Mouse (Mus musculus) hindbrain, embryonic 15.5 days (tissue): ENCODE data around the gene Slc38a1. TPM values are rescaled to one million over a fixed set of nuclear protein-coding genes. Genes with fewer than 3 reads are reported as not detected.

ENCODE experiments used
- ATAC-seq: fragments of 200-750 bp; cut with Nextera tagmentation; 2 replicates; pipeline ENCODE4 v1.8.0; 2017; ENCODE audit warnings: low read depth, moderate number of reproducible peaks, moderate TSS enrichment; ENCODE audit not compliant: low FRiP score
- H3K27ac ChIP-seq: fragments of 300-500 bp; sonication (generic); replicated peaks from 2 replicates; pipeline ENCODE4 v1.5.1; 2015; ENCODE audit warnings: mild to moderate bottlenecking, inconsistent platforms
- H3K27me3 ChIP-seq: fragments of 300-500 bp; sonication (generic); 2 replicates; pipeline ENCODE4 v1.6.1; 2015; ENCODE audit warnings: control low read depth, inconsistent platforms
- H3K36me3 ChIP-seq: fragments of 300-500 bp; sonication (generic); 2 replicates; pipeline ENCODE4 v1.6.1; 2015; ENCODE audit warnings: control low read depth, inconsistent platforms
- H3K4me1 ChIP-seq: fragments of 300-500 bp; sonication (generic); replicated peaks from 2 replicates; pipeline ENCODE4 v1.6.1; 2015; ENCODE audit warnings: control low read depth, inconsistent platforms
- H3K4me2 ChIP-seq: fragments of 300-500 bp; sonication (generic); 2 replicates; pipeline ENCODE4 v1.6.1; 2015; ENCODE audit warnings: moderate library complexity, mild to moderate bottlenecking, inconsistent platforms
- H3K4me3 ChIP-seq: fragments of 300-500 bp; sonication (generic); 2 replicates; pipeline ENCODE4 v1.5.1; 2015; ENCODE audit warnings: mild to moderate bottlenecking, inconsistent platforms
- H3K9ac ChIP-seq: fragments of 300-500 bp; sonication (generic); 2 replicates; pipeline ENCODE4 v1.6.1; 2015; ENCODE audit warnings: inconsistent platforms
- H3K9me3 ChIP-seq: fragments of 300-500 bp; sonication (generic); 2 replicates; pipeline ENCODE4 v1.6.1; 2016; ENCODE audit warnings: control low read depth, inconsistent platforms
- WGBS: fragments of 180-500 bp; shearing (Covaris S2); methylation state at CpG from one replicate; pipeline ENCODE4 v1.1.7; 2015; 5-methylcytosine and 5-hydroxymethylcytosine counted together
- polyA plus RNA-seq: library from polyadenylated mRNA; unstranded; fragments of >200 nt; fragmentation: Nextera tagmentation; extraction: Ambion mirVana; gene quantifications from 2 replicates; pipeline ENCODE4 v1.2.1, GENCODE M21; 2015

Gene Slc38a1
- polyA plus RNA-seq, 1 experiment from 2014 or later: 134 TPM

DNA sequence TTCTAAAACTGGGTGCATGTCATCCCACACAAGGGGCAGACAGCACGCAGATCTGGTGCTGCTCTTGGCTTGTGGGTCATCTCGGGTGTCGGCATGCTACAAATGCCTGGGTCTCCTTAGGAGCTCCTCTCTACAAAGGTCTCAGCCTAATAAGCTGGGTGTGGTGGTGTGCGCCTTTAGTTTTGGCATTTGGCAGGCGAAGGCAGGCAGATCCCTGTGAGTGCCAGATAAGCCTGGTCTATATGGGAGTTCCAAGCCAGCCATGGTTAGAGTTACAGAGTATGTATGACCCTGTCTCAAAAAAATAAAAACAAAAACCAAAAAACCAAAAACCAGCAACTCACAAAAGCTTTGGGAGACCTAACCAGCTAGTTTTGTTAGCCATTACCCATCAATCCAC, 65.7 kb downstream of the Slc38a1 start:
- WGBS: 95% methylated on average over 5 of the region's 5 CpGs
- H3K36me3 ChIP-seq: peaks cover 53% of the 10 kb centered on the region

DNA sequence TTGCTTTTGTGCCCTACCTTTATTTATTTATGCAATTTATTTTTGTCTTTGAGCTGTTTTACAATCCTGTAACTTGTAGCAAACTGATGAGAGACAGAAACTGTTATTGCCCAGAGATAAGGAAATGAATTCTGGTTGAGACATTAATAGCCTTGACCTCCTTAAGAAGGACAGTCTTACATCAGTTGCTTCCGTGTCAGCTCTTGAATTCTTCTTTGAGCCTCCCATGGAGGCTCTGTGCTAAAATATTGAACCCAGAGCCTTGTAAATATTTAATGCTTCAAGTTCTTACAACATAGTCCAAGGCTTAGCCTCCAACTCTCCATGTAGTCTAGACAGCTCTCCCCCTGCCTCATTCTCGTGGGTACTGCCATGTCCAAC, 73.7 kb downstream of the Slc38a1 start:
- ATAC-seq: no peak
- Histone ChIP-seq H3K27me3 (no peaks in the 10 kb centered on the region), H3K36me3 (no peaks in the 10 kb centered on the region), H3K4me3 (no peak overlapping the region), H3K27ac (no peak overlapping the region), H3K9me3 (no peaks in the 10 kb centered on the region), H3K9ac (no peak overlapping the region), H3K4me1 (peaks cover 3% of the 10 kb centered on the region; the same call in 1 of the 2 replicates), H3K4me2 (no peak overlapping the region)
- 84% methylated on average over 2 of the region's 2 CpGs for WGBS

More for the DNA sequence above, 65.7 kb downstream of the Slc38a1 start:
- H3K4me3 ChIP-seq: no peak overlapping the region
- H3K4me2 ChIP-seq: no peak overlapping the region
- no peak overlapping the region for H3K27ac ChIP-seq
- ATAC-seq: no peak
- no peaks in the 10 kb centered on the region for H3K27me3 ChIP-seq
- no peak overlapping the region for H3K9ac ChIP-seq
- H3K9me3 ChIP-seq: no peaks in the 10 kb centered on the region
- H3K4me1 ChIP-seq: no peaks in the 10 kb centered on the region

DNA sequence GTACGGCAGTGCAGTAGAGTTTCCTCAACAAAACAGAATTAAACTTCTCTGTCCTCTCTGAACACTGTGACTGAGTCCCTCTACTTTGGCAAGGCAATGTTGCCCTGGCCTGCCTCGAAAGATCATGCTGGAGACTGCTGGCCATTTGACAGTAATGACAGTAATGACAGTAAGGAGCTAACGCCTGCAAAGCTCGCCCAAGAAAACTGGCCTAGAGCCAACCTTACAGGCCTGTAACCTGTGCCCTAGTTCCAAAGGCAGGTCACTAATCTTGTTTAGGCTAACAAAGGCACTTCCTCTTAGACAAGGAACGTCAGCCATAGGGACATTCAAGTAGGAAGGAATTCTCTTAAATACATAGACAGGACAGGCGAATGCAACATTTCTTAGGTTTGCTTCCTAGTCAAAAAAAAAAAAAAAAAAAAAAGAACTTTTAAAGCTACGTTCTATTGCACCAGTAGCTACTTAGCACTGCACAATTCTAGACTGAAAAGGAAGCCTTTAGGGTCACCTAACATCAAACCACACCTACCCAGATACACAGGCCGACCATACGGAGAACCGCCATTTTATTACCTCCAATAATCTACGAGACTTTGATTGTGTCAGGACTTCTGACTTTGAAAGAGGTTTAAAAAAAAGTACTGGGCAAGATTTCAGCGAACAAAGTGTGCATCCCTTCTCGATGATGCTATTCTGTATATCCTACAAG, 74.3 kb downstream of the Slc38a1 start:
- peaks cover 3% of the 10 kb centered on the region; the same call in 1 of the 2 replicates for H3K4me1 ChIP-seq
- H3K4me2 ChIP-seq: no peak overlapping the region
- no peaks in the 10 kb centered on the region for H3K36me3 ChIP-seq
- H3K9me3 ChIP-seq: no peaks in the 10 kb centered on the region
- H3K9ac ChIP-seq: no peak overlapping the region
- no peak for ATAC-seq
- H3K4me3 ChIP-seq: no peak overlapping the region
- WGBS: 75% methylated on average over 13 of the region's 13 CpGs
- no peaks in the 10 kb centered on the region for H3K27me3 ChIP-seq
- H3K27ac ChIP-seq: no peak overlapping the region

DNA sequence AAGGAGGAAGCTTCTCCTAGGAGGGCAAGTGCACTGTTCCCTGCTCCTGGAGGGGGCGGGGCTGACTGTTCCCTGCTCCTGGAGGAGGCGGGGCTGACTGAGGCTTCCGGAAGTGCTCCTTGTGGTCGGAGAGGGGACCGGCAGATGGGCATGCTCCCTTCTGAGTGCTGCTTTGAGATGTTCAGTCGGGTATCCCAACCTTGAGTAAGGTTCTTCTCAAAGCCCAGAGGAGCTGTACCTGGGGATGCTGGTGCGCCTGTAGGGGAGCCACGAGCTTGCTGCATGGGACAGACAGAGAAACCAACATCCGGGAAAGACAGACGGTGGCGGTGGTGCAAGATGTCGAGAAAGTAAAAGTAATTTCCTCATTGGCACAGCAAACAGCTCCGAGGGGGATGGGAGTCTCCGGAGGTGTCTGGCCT, 75.9 kb downstream of the Slc38a1 start:
- peaks cover 3% of the 10 kb centered on the region; the same call in 1 of the 2 replicates for H3K4me1 ChIP-seq
- H3K27me3 ChIP-seq: no peaks in the 10 kb centered on the region
- peak overlapping the region; percentile 49 for H3K4me2 ChIP-seq
- H3K4me3 ChIP-seq: peak overlapping the region; percentile 27
- H3K9ac ChIP-seq: no peak overlapping the region
- no peak for ATAC-seq
- H3K36me3 ChIP-seq: no peaks in the 10 kb centered on the region
- H3K9me3 ChIP-seq: no peaks in the 10 kb centered on the region
- no peak overlapping the region for H3K27ac ChIP-seq
- WGBS: 12% methylated on average over 14 of the region's 14 CpGs

DNA sequence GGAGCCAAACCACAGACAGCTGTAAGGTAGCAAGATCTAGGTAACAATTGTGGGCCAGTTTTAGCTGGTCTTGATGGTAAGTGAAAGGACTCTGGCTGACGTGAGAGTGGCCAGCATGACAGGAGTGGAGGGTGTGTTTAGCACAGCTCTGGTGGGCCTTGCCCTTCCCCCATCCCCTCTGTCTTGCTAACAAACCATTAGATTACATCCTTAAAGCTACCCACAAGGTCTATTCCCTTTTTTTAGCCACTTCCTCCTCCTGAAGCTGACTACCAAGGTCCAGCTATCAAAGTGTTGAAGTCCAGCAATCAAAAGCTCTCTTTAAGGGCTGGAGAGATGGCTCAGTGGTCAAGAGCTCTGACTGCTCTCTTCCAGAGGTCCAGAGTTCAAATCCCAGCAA, 78.9 kb downstream of the Slc38a1 start:
- Histone ChIP-seq H3K4me2 (no peak overlapping the region), H3K9me3 (no peaks in the 10 kb centered on the region), H3K9ac (no peak overlapping the region), H3K36me3 (no peaks in the 10 kb centered on the region), H3K27ac (no peak overlapping the region), H3K4me3 (no peak overlapping the region), H3K27me3 (no peaks in the 10 kb centered on the region), H3K4me1 (peaks cover 3% of the 10 kb centered on the region; the same call in 1 of the 2 replicates)
- WGBS: 82% methylated on average over 1 of the region's 1 CpGs
- no peak for ATAC-seq

DNA sequence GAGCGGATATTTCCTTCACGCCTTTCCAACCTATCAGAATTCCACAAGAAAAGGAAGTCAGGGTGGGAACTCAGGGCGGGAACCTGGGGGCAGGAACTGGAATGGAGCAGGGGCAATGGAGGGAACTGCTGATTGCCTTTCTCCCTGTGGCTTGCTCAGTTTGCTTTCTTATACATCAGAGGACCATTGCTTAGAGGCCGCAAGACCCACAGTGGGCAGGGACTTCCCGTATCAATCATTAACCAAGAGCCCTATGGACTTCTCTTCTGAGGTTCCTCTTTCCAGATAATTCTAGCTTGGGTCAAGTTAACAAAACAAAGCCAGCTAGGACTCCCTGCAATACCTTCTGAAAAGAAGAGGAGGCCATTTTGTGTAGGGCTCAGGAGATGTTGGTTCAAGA, 80.2 kb downstream of the Slc38a1 start:
- Histone ChIP-seq H3K9me3 (no peaks in the 10 kb centered on the region), H3K9ac (no peak overlapping the region), H3K27ac (no peak overlapping the region), H3K4me3 (no peak overlapping the region), H3K4me2 (no peak overlapping the region), H3K4me1 (peaks cover 3% of the 10 kb centered on the region; the same call in 1 of the 2 replicates), H3K27me3 (no peaks in the 10 kb centered on the region), H3K36me3 (no peaks in the 10 kb centered on the region)
- WGBS: 94% methylated on average over 5 of the region's 5 CpGs
- no peak for ATAC-seq

DNA sequence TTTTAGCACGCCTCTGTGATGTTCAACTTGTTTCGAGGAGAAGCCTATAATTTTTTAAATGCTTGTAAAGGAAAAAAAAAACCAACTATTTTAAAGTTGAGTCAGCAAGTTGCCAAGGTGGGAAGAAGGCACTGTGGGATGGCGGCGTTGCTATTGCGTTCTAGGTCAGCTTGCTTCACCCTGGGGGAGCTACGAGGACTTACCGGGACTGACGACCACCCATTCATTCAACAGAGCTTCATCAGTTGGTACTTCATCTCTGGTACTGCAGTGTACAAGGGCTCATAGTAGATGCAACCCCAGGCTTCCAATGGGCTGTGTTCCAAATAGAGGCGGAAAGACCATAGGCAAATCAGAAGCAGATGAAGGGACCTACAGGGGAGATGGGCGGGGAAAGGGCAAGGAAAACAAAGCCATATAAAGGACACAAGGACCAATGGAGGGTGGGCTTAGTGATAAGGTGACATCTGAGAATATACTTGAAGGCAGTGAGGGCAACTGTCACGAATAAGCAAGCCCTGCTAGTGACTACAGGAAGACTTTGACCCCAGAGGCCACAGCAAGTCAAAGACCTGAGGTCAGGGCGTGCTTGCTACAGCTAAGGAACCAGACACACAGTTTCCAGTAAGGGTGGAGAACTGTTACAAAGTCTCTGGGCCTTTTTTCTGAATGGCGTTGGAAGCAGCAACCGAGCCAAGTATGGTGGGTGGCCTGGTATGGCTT, 82.0 kb downstream of the Slc38a1 start:
- H3K9ac ChIP-seq: no peak overlapping the region
- H3K4me2 ChIP-seq: no peak overlapping the region
- H3K4me3 ChIP-seq: no peak overlapping the region
- 90% methylated on average over 14 of the region's 14 CpGs for WGBS
- no peak for ATAC-seq
- no peaks in the 10 kb centered on the region for H3K36me3 ChIP-seq
- H3K4me1 ChIP-seq: no peaks in the 10 kb centered on the region
- H3K9me3 ChIP-seq: no peaks in the 10 kb centered on the region
- no peak overlapping the region for H3K27ac ChIP-seq
- no peaks in the 10 kb centered on the region for H3K27me3 ChIP-seq

DNA sequence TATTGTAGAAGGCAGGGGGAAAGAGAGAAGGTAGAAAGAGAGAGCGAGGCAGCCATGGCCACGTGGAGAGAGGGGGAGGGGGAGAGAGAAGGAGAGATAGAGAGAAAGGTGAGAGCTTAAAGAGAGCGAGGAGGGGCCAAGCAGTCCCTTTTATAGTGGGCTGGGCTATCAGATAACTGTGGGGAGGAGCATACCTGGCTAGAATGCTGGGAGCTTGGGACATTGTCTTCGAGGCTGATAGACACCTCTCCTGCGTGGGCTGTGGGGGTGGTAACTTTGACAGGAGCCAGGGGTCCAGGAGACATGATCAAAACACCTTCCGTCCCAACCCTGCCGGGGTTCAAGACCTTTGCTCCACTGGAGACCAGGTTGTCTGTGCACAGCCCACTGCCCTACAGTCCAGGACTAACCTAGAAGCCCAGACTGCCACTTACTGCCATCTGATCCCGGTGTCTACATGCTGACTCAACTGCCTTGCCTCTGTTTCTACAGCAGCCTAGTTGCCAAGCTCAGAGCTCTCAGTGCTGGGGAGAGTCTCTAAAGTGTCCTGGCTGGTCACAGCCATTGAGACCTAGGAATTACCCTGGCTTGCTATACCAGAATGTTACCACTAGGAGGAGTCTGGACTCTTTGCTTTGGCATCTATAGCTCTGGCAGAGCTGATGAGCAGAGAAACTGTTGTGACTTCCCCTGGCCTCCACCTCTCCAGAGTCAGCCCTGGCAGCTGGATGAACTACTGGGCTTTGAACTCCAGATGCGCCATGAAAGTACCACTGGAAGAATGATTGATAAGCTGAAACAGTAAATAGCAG, 90.9 kb downstream of the Slc38a1 start:
- Histone ChIP-seq H3K36me3 (no peaks in the 10 kb centered on the region), H3K9ac (no peak overlapping the region), H3K27me3 (no peaks in the 10 kb centered on the region), H3K4me3 (no peak overlapping the region), H3K4me2 (no peak overlapping the region), H3K9me3 (no peaks in the 10 kb centered on the region), H3K4me1 (peaks cover 6% of the 10 kb centered on the region; the same call in 1 of the 2 replicates), H3K27ac (no peak overlapping the region)
- WGBS: 70% methylated on average over 9 of the region's 9 CpGs
- peak; percentile 77 for ATAC-seq

DNA sequence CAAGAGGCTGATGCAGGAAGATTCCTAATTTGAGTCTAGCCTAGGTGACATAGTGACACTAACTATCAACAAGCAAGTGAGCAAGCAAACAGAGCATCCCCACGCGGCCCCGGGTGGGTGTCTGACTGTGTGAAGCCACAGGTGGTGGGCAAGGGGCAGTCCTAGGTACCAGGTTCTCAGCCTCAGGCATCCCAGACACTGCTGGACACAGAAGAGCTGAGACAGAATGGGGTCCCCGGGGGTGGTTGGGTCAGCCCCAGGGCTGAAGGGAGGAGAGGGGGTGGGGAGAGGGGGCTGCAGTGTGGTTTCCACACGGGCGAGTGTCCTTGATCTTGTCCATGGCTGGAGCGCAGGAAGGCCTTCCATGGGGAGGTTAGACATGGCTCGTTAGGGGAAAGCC, 91.6 kb downstream of the Slc38a1 start:
- 95% methylated on average over 8 of the region's 8 CpGs for WGBS
- Histone ChIP-seq H3K27ac (no peak overlapping the region), H3K9me3 (no peaks in the 10 kb centered on the region), H3K36me3 (no peaks in the 10 kb centered on the region), H3K27me3 (no peaks in the 10 kb centered on the region), H3K9ac (no peak overlapping the region), H3K4me2 (no peak overlapping the region), H3K4me1 (peaks cover 6% of the 10 kb centered on the region; the same call in 1 of the 2 replicates), H3K4me3 (no peak overlapping the region)
- ATAC-seq: no peak

DNA sequence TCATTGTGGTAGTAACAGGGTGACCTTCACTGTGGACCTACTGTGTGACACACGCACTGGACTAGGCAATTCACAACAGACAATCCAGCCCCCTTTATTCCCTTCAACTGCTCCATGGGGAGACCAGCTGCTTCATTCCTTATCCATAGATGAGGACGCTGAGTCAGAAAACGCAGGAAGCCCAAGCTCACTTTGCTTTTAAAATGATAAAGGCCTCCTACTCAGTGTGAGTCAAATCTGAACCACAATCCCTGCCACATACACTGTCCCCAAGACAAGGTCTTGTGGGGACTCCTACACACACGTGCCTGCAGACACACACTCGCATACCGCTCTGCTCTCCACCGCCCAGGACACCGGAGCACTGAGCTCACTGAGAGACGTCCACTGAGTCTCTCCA, 94.3 kb downstream of the Slc38a1 start:
- WGBS: 73% methylated on average over 9 of the region's 9 CpGs
- Histone ChIP-seq H3K4me2 (no peak overlapping the region), H3K9ac (no peak overlapping the region), H3K4me3 (no peak overlapping the region), H3K27me3 (no peaks in the 10 kb centered on the region), H3K9me3 (no peaks in the 10 kb centered on the region), H3K27ac (no peak overlapping the region), H3K36me3 (no peaks in the 10 kb centered on the region), H3K4me1 (peaks cover 9% of the 10 kb centered on the region; the same call in 1 of the 2 replicates)
- ATAC-seq: no peak

DNA sequence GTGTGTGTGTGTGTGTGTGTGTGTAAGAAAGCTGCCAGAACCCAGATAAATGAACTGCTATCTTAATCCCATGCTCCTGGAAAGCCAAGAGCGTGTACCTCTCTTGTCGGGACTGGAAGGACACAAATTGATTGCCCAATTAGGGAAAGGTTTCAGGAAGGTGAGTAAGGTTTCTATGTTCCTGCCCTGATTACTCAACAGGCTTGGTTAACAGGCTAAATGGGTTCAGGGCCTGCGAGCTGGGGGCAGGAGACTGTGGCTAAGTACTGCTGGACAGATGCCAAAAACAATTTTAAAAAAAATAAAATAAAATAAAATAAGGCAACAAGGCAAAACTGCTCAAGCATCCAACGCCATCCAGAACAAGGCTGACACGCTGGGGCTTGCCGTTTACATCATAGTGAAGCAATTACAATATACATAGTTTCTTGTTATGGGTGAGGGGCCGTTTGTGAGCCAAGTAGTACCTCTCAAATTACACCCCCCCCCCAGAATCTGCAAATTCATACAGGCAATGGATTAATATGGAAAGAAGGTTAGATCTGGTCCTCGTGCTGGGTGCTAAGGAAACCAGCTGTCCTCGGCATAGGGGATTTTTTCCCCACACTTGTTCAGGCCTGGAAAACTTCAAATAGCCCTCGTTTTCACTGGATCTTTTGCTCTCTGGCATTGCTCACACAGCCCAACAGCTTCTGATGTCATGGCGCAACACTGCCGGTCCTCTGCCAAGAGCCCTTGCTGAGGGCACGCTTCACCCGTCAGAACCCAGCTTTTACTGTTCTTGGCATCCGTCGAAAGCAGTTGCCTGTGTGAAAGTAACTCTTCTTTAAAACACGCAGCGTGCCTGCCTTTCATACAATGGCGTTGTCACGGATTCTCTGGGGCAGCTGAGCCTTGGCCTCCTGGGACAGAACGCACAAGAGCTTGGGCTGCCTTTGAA, 95.2 kb downstream of the Slc38a1 start:
- H3K4me2 ChIP-seq: no peak overlapping the region
- no peaks in the 10 kb centered on the region for H3K27me3 ChIP-seq
- H3K36me3 ChIP-seq: no peaks in the 10 kb centered on the region
- H3K27ac ChIP-seq: no peak overlapping the region
- WGBS: 34% methylated on average over 21 of the region's 21 CpGs
- peaks cover 9% of the 10 kb centered on the region; the same call in 1 of the 2 replicates for H3K4me1 ChIP-seq
- ATAC-seq: peak; percentile 85
- no peak overlapping the region for H3K9ac ChIP-seq
- H3K9me3 ChIP-seq: no peaks in the 10 kb centered on the region
- no peak overlapping the region for H3K4me3 ChIP-seq
